Comparison of ENCODE assay signal across 11 mouse cellular contexts in the genomic region with DNA sequence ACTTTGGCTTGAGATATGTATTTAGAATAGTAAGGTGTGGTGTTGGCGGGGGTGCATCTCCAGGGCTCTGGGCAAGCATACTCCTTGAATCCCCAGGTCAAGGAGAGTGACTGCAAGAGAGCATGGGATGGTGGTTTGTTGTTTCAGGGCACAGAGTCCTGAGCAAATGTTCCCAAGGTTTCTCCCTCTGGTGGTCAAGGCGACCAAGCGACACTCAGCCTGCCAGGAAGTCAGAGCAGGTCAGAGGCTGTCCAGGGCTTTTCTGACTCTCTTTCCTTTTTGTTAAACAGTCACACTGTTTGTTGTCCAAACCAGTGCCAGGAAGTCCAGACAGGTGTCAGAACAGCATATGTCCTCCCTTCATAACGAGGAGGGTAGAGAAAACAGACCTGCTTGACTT. TPM values are rescaled to one million over a fixed set of nuclear protein-coding genes. Genes with fewer than 3 reads are reported as not detected.
DNase-seq lines count a peak whose midpoint lies in the region; ATAC-seq and TF ChIP-seq lines count a peak whose summit lies in the region.
"Had no signal": no experiment of that assay in that cellular context is flagged by ENCODE, and none has a peak within 500 bp of the region (broad histone marks: within the 10 kb centered on the region; RNA-seq: fewer than 3 reads in every experiment).

A gene (minus strand): TSS at position 145 of the 400 bp plus-strand sequence.

- no peaks in the 10 kb centered on the region for H3K9me3 ChIP-seq in lung, embryonic 14.5 days (ENCODE audit: low read depth, low read length)
- H3K9me3 ChIP-seq: forebrain, embryonic 12.5 days had no signal

- no peak for ATAC-seq in lung, embryonic 14.5 days (ENCODE audit: insufficient read depth)
- ATAC-seq in inflammation-experienced regulatory T-cells, adult 6 months, result no peak
- ATAC-seq in granulocyte monocyte progenitor cell, adult 5-6 weeks (replicated peaks; ENCODE audit: poor library complexity, severe bottlenecking), result no peak

- TF ChIP-seq CTCF in kidney, adult 2 months (conservative IDR thresholded peaks at IDR 0.05; ENCODE audit: insufficient read depth, insufficient read length, low read depth, low read length), result peak; percentile 50; the same call in 1 of the 2 replicates
- peak; percentile 65 for TF ChIP-seq CTCF in lung, embryonic 14.5 days (IDR thresholded peaks at IDR 0.05; ENCODE audit: low read depth)

- H3K4me3 ChIP-seq in kidney, adult 2 months (ENCODE audit: insufficient read depth, low read depth, low read length), result no peak within 1 kb of the TSS
- no peak within 1 kb of the TSS for H3K4me3 ChIP-seq in lung, embryonic 14.5 days (ENCODE audit: low read depth, low read length)
- H3K4me3 ChIP-seq: forebrain, embryonic 12.5 days had no signal

- DNase-seq in adrenal gland, adult (ENCODE audit: inconsistent age in 2 of 2, low spot score in 1 of 2), result peak; percentile 24 to 75
- no peak for DNase-seq in adrenal gland, postnatal 10 days
- DNase-seq in kidney, adult 2 months, result peak; percentile 21
- DNase-seq in kidney, postnatal 14 days, result no peak
- peak; percentile 3 for DNase-seq in cerebellum, adult 9-10 months
- peak; percentile 55 for DNase-seq in lung, embryonic 14.5 days
- DNase-seq: thymus, adult 2 months had no signal

- WGBS in kidney, adult 2 months, result 44% methylated on average over 4 of the region's 4 CpGs
- 43% methylated on average over 4 of the region's 4 CpGs for WGBS in lung, embryonic 14.5 days

- H3K36me3 ChIP-seq in kidney, adult 2 months (ENCODE audit: control insufficient read depth, insufficient read depth, low read length), result no peaks in the 10 kb centered on the region
- no peaks in the 10 kb centered on the region for H3K36me3 ChIP-seq in lung, embryonic 14.5 days (ENCODE audit: insufficient read depth)
- H3K36me3 ChIP-seq: forebrain, embryonic 12.5 days had no signal

- H3K9ac ChIP-seq in lung, embryonic 14.5 days, result no peak within 1 kb of the TSS
- H3K9ac ChIP-seq: forebrain, embryonic 12.5 days had no signal

- no peak within 1 kb of the TSS for H3K4me2 ChIP-seq in lung, embryonic 14.5 days
- H3K4me2 ChIP-seq: forebrain, embryonic 12.5 days had no signal

- no peak within 1 kb of the TSS for H3K27ac ChIP-seq in kidney, adult 2 months (ENCODE audit: insufficient read depth, low read depth, low read length)
- H3K27ac ChIP-seq in lung, embryonic 14.5 days (ENCODE audit: low read depth), result no peak within 1 kb of the TSS
- H3K27ac ChIP-seq: forebrain, embryonic 12.5 days had no signal

- H3K27me3 ChIP-seq in kidney, adult 2 months (replicated peaks; ENCODE audit: control insufficient read depth, insufficient read depth, low read length), result no peaks in the 10 kb centered on the region
- H3K27me3 ChIP-seq in lung, embryonic 14.5 days (ENCODE audit: insufficient read depth, low read length), result no peaks in the 10 kb centered on the region
- H3K27me3 ChIP-seq: forebrain, embryonic 12.5 days had no signal

- no peaks in the 10 kb centered on the region for H3K4me1 ChIP-seq in kidney, adult 2 months (ENCODE audit: control insufficient read depth, insufficient read depth, low read length)
- H3K4me1 ChIP-seq in lung, embryonic 14.5 days (ENCODE audit: insufficient read depth), result no peaks in the 10 kb centered on the region
- H3K4me1 ChIP-seq: forebrain, embryonic 12.5 days had no signal

- no peak for TF ChIP-seq POLR2A in kidney, adult 2 months (IDR thresholded peaks at IDR 0.05; ENCODE audit: low read depth, low read length)

RNA-seq across cellular contexts. Expression of the gene that starts here (rescaled TPM):
- not detected for total RNA-seq in adrenal gland, postnatal 10 days (2021)
- polyA plus RNA-seq in kidney, adult 2 months (2012; rRNA removed), result not detected in 2 replicates
- 0.20 and 0.60 TPM in 2 replicates for polyA plus RNA-seq in lung, embryonic 14.5 days (2014; fragmentation: Nextera tagmentation; extraction: Ambion mirVana)
- not detected for polyA plus RNA-seq in inflammation-experienced regulatory T-cells, adult 6 months (2017; shearing (Covaris generic))
- total RNA-seq in granulocyte monocyte progenitor cell, adult 5-6 weeks (2014; fragmentation: Nextera tagmentation), result not detected in 2 replicates
- total RNA-seq in granulocyte monocyte progenitor cell, adult 5-6 weeks (2017), result not detected in 2 replicates
- polyA plus RNA-seq: forebrain, embryonic 12.5 days; large intestine, adult 2 months; thymus, adult 2 months had no signal

Comparison
In these comparisons a context has a peak if more than half of its experiments do, and no peak if none do; other contexts are left out.
1. DNase-seq: peak in adrenal gland, adult (2 of 2) and cerebellum, adult 9-10 months (single experiment); none in adrenal gland, postnatal 10 days (single experiment) and kidney, postnatal 14 days (single experiment).
2. Peak in DNase-seq in kidney, adult 2 months; RNA of the gene not detected or under 1 TPM.
3. Peak in DNase-seq in lung, embryonic 14.5 days; RNA of the gene not detected or under 1 TPM.